Mouse (Mus musculus) thymus, adult 2 months (tissue): ENCODE results near the gene Cad. TPM values are rescaled to one million over a fixed set of nuclear protein-coding genes. Genes with fewer than 3 reads are reported as not detected.

Experiments used
- DNase-seq: peaks from one replicate; pipeline ENCODE4 v3.0.0; 2021
- H3K27ac ChIP-seq: fragments of 200-500 bp; 2 replicates; pipeline ENCODE4 v1.5.1; 2012; ENCODE audit warnings: low read length, control low read depth; ENCODE audit not compliant: control insufficient read depth, insufficient read depth
- H3K27me3 ChIP-seq: fragments of 200-500 bp; 2 replicates; pipeline ENCODE4 v1.6.1; 2012; ENCODE audit warnings: mild to moderate bottlenecking, low read length, moderate library complexity, mixed read lengths; ENCODE audit not compliant: control insufficient read depth, insufficient read depth
- H3K36me3 ChIP-seq: fragments of 200-500 bp; 2 replicates; pipeline ENCODE4 v1.6.1; 2012; ENCODE audit warnings: mild to moderate bottlenecking, low read length, moderate library complexity; ENCODE audit not compliant: control insufficient read depth, insufficient read depth
- H3K4me1 ChIP-seq: fragments of 200-500 bp; replicated peaks from 2 replicates; pipeline ENCODE4 v1.6.1; 2012; ENCODE audit warnings: low read length; ENCODE audit not compliant: control insufficient read depth, insufficient read depth
- H3K4me3 ChIP-seq: fragments of 200-500 bp; 2 replicates; pipeline ENCODE4 v1.5.1; 2012; ENCODE audit warnings: mild to moderate bottlenecking, low read length, control low read depth, moderate library complexity; ENCODE audit not compliant: control insufficient read depth, insufficient read depth
- CTCF ChIP-seq: fragments of 200-500 bp; IDR thresholded peaks from 2 replicates; pipeline ENCODE4 v1.5.1; 2012; ENCODE audit warnings: mild to moderate bottlenecking, control low read depth, low read length, moderate library complexity, borderline replicate concordance; ENCODE audit not compliant: control insufficient read depth, poor library complexity, insufficient read depth; ENCODE audit errors: extremely low read depth
- POLR2A ChIP-seq: fragments of 200-500 bp; IDR thresholded peaks from 2 replicates; pipeline ENCODE4 v1.6.1; 2012; ENCODE audit warnings: mild to moderate bottlenecking, low read length, control low read depth, moderate library complexity; ENCODE audit not compliant: control insufficient read depth, poor library complexity, insufficient read depth; ENCODE audit errors: extremely low read depth
- WGBS: fragments of 180-500 bp; shearing (Covaris S2); methylation state at CpG from one replicate; pipeline ENCODE4 v1.1.7; 2018; 5-methylcytosine and 5-hydroxymethylcytosine counted together
- polyA plus RNA-seq: library from polyadenylated mRNA; depleted of rRNA; stranded (reverse); fragments of >200 nt; gene quantifications from 2 replicates; pipeline ENCODE4 v1.2.3, GENCODE M21; 2012; rRNA removed

Gene Cad
- polyA plus RNA-seq, 1 experiment = 59.8 TPM

DNA sequence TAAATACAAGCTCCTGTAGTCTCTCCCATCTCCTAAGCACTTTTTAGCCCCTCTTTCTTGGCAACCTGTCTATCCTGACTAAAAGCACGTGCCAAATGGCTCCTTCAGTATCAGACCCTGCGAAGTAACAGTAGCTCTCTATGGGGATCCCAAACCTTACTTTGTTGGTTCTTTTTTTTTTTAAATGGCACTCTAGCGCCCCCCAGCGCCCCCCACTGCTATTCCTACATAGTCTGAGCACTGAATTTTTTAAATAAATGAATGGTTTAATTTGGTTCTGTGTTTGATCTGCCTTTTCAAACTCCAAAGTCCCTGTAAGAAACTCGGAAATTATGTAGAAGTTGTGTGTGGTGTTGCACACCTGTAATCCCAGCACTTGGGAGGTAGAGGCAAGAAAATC, 71.5 kb downstream of the Cad start:
- Histone ChIP-seq H3K27ac (no peak overlapping the region), H3K27me3 (no peaks in the 10 kb centered on the region), H3K4me1 (no peaks in the 10 kb centered on the region), H3K36me3 (no peaks in the 10 kb centered on the region), H3K4me3 (no peak overlapping the region)
- no peak for DNase-seq
- TF ChIP-seq CTCF (no peak), POLR2A (no peak)
- 46% methylated on average over 5 of the region's 5 CpGs for WGBS

Other genes with a start within 250 kb of the Cad start
- 11.5 and 16.6 TPM in 2 replicates for gene Mapre3, start 240.1 kb upstream of the Cad start, polyA plus RNA-seq
- 101 and 106 TPM in 2 replicates for gene Tmem214, start 186.8 kb upstream of the Cad start, polyA plus RNA-seq
- gene Agbl5, start 166.1 kb upstream of the Cad start, polyA plus RNA-seq = 40.7 and 53.0 TPM in 2 replicates
- gene Ost4, start 147.0 kb upstream of the Cad start, polyA plus RNA-seq = 192 and 239 TPM in 2 replicates
- 44.6 and 57.5 TPM in 2 replicates for gene Emilin1, start 141.4 kb upstream of the Cad start, polyA plus RNA-seq
- 28.3 and 32.0 TPM in 2 replicates for gene Khk, start 133.3 kb upstream of the Cad start, polyA plus RNA-seq
- gene Cgref1, start 109.2 kb upstream of the Cad start, polyA plus RNA-seq = 0.31 and 0.70 TPM in 2 replicates
- gene Preb, start 94.4 kb upstream of the Cad start, polyA plus RNA-seq = 401 and 419 TPM in 2 replicates
- gene Tcf23, start 86.1 kb upstream of the Cad start, polyA plus RNA-seq = 0.06 and 0.18 TPM in 2 replicates
- gene Atraid, start 6.5 kb upstream of the Cad start, polyA plus RNA-seq = 52.0 and 67.0 TPM in 2 replicates
- 35.1 and 37.3 TPM in 2 replicates for gene Slc5a6, start 5.9 kb upstream of the Cad start, polyA plus RNA-seq
- gene Dnajc5g, start 51.5 kb downstream of the Cad start, polyA plus RNA-seq = not detected in 2 replicates
- gene Slc30a3, start 53.5 kb downstream of the Cad start, polyA plus RNA-seq = 0.48 and 0.77 TPM in 2 replicates
- gene Trim54, start 61.9 kb downstream of the Cad start, polyA plus RNA-seq = 0.92 and 9.3 TPM in 2 replicates
- gene Ucn, start 84.0 kb downstream of the Cad start, polyA plus RNA-seq = not detected in 2 replicates
- 43.8 and 55.8 TPM in 2 replicates for gene Mpv17, start 99.5 kb downstream of the Cad start, polyA plus RNA-seq
- gene Gm29609, start 125.1 kb downstream of the Cad start, polyA plus RNA-seq = 3.5 and 4.7 TPM in 2 replicates
- gene Gtf3c2, start 125.4 kb downstream of the Cad start, polyA plus RNA-seq = 112 and 113 TPM in 2 replicates
- 127 and 134 TPM in 2 replicates for gene Snx17, start 138.4 kb downstream of the Cad start, polyA plus RNA-seq
- 74.5 and 88.0 TPM in 2 replicates for gene Eif2b4, start 138.7 kb downstream of the Cad start, polyA plus RNA-seq
- 88.5 and 90.3 TPM in 2 replicates for gene Zfp513, start 147.5 kb downstream of the Cad start, polyA plus RNA-seq
- gene Ppm1g, start 165.9 kb downstream of the Cad start, polyA plus RNA-seq = 122 and 168 TPM in 2 replicates
- 261 and 301 TPM in 2 replicates for gene Nrbp1, start 186.1 kb downstream of the Cad start, polyA plus RNA-seq
- 0.29 and 0.69 TPM in 2 replicates for gene Gm9970, start 186.5 kb downstream of the Cad start, polyA plus RNA-seq
- 48.1 and 56.2 TPM in 2 replicates for gene Krtcap3, start 196.9 kb downstream of the Cad start, polyA plus RNA-seq
- 19.1 and 21.6 TPM in 2 replicates for gene Ift172, start 236.3 kb downstream of the Cad start, polyA plus RNA-seq
- 1.8 and 2.4 TPM in 2 replicates for gene Fndc4, start 241.3 kb downstream of the Cad start, polyA plus RNA-seq
- gene Gckr, start 242.7 kb downstream of the Cad start, polyA plus RNA-seq = 0.05 and 0.64 TPM in 2 replicates